Mouse (Mus musculus): Measurements from ENCODE around the gene Mtus2. TPM values are rescaled to one million over a fixed set of nuclear protein-coding genes. Genes with fewer than 3 reads are reported as not detected.

The Mtus2 gene
- polyA plus RNA-seq, 1 experiment, result not detected

- Histone ChIP-seq H3K4me1 (ENCODE audit: control insufficient read depth, insufficient read depth, low read length) (no peaks in the 10 kb centered on the region), H3K27ac (ENCODE audit: control insufficient read depth, insufficient read depth, low read depth, low read length, poor library complexity) (no peak overlapping the region), H3K4me3 (replicated peaks; ENCODE audit: control insufficient read depth, low read depth, low read length) (no peak overlapping the region)
- no peak for TF ChIP-seq CTCF (IDR thresholded peaks at IDR 0.05; ENCODE audit: control insufficient read depth, insufficient read depth, low read length)
- TF ChIP-seq POLR2A (IDR thresholded peaks at IDR 0.05; ENCODE audit: borderline replicate concordance, control insufficient read depth, low read depth, low read length), result no peak
- WGBS, result 59% methylated on average over 13 of the region's 13 CpGs
Measured at GRCm38 (mm10) chr5:147963820-147964580, 6.9 kb downstream of the Mtus2 start.

DNA sequence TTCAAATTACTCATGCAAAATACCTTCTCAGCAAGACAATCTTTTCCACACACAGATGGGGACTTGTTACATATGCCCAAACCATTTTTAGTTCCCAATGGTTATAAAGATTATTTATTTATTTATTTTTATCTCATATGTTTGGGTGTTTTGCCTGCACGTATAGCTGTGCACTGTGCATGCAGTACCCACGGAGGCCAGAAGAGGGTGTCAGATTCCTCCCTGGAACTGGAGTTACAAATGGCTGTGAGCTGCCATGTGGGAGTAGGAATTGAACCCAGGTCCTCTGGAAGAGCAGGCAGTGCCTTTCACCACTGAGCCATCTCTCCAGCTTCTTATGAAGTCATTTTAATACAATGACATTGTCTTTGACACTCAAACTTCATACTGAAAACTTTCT lies 7.7 kb downstream of the Mtus2 start:
- no peaks in the 10 kb centered on the region for H3K4me1 ChIP-seq (ENCODE audit: control insufficient read depth, insufficient read depth, low read length)
- WGBS, result 57% methylated on average over 2 of the region's 2 CpGs
- H3K4me3 ChIP-seq (replicated peaks; ENCODE audit: control insufficient read depth, low read depth, low read length), result no peak overlapping the region
- TF ChIP-seq POLR2A (IDR thresholded peaks at IDR 0.05; ENCODE audit: borderline replicate concordance, control insufficient read depth, low read depth, low read length) (no peak), CTCF (IDR thresholded peaks at IDR 0.05; ENCODE audit: control insufficient read depth, insufficient read depth, low read length) (peak; percentile 29; the same call in 1 of the 2 replicates)
- H3K27ac ChIP-seq (ENCODE audit: control insufficient read depth, insufficient read depth, low read depth, low read length, poor library complexity), result no peak overlapping the region

GRCm38 (mm10) chr5:147966646-147967045 lies 9.5 kb downstream of the Mtus2 start:
- Histone ChIP-seq H3K27ac (ENCODE audit: control insufficient read depth, insufficient read depth, low read depth, low read length, poor library complexity) (no peak overlapping the region), H3K4me3 (replicated peaks; ENCODE audit: control insufficient read depth, low read depth, low read length) (no peak overlapping the region), H3K4me1 (ENCODE audit: control insufficient read depth, insufficient read depth, low read length) (no peaks in the 10 kb centered on the region)
- TF ChIP-seq POLR2A (IDR thresholded peaks at IDR 0.05; ENCODE audit: borderline replicate concordance, control insufficient read depth, low read depth, low read length) (no peak), CTCF (IDR thresholded peaks at IDR 0.05; ENCODE audit: control insufficient read depth, insufficient read depth, low read length) (no peak)
- 70% methylated on average over 7 of the region's 7 CpGs for WGBS

- TF ChIP-seq CTCF (IDR thresholded peaks at IDR 0.05; ENCODE audit: control insufficient read depth, insufficient read depth, low read length) (no peak), POLR2A (IDR thresholded peaks at IDR 0.05; ENCODE audit: borderline replicate concordance, control insufficient read depth, low read depth, low read length) (no peak)
- 77% methylated on average over 5 of the region's 5 CpGs for WGBS
- Histone ChIP-seq H3K4me3 (replicated peaks; ENCODE audit: control insufficient read depth, low read depth, low read length) (no peak overlapping the region), H3K4me1 (ENCODE audit: control insufficient read depth, insufficient read depth, low read length) (no peaks in the 10 kb centered on the region), H3K27ac (ENCODE audit: control insufficient read depth, insufficient read depth, low read depth, low read length, poor library complexity) (no peak overlapping the region)
Measured at GRCm38 (mm10) chr5:147969566-147969965, 12.4 kb downstream of the Mtus2 start.

DNA sequence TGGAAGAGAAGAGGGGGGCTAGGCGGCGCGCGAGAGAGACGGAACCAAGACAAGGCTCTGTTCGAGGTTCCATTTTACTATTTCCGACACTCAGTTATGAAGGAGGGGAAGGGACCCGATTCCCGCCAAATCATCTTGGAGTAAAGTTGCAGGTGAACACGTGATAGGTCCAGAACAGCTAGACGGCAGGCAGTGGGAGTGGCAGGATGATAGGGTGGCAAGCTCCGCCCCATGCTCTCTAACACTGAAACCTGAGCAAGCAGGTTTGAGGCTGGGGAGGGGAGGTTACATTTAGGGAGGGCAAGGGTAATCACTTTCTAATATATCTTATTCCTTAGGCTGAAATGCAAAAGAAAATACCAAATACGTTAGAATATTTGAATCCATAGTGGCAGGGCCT lies 18.9 kb downstream of the Mtus2 start:
- no peaks in the 10 kb centered on the region for H3K4me1 ChIP-seq (ENCODE audit: control insufficient read depth, insufficient read depth, low read length)
- no peak overlapping the region for H3K27ac ChIP-seq (ENCODE audit: control insufficient read depth, insufficient read depth, low read depth, low read length, poor library complexity)
- no peak overlapping the region for H3K4me3 ChIP-seq (replicated peaks; ENCODE audit: control insufficient read depth, low read depth, low read length)
- TF ChIP-seq CTCF (IDR thresholded peaks at IDR 0.05; ENCODE audit: control insufficient read depth, insufficient read depth, low read length) (no peak), POLR2A (IDR thresholded peaks at IDR 0.05; ENCODE audit: borderline replicate concordance, control insufficient read depth, low read depth, low read length) (no peak)
- WGBS, result 57% methylated on average over 13 of the region's 13 CpGs

DNA sequence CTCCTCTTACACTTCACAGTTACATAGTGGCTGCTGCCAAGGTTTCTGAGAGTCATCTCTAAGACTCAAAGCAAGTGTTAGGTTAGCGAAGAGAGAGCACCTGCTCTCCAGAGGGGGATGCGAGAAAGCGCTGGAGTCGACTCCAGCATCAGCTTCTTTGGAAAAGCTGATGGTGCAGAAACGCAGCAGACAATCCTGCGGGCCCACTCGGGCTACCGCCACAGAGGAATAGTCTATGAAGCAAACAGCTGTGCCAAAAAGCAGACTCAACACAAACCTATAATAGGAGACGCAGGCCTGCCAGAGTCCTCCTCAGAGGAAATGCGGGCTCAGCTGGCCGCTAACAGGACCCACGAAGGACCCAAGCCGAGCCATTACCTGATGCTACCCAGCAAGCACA lies 23.5 kb downstream of the Mtus2 start:
- no peak overlapping the region for H3K4me3 ChIP-seq (replicated peaks; ENCODE audit: control insufficient read depth, low read depth, low read length)
- no peak overlapping the region for H3K27ac ChIP-seq (ENCODE audit: control insufficient read depth, insufficient read depth, low read depth, low read length, poor library complexity)
- TF ChIP-seq CTCF (IDR thresholded peaks at IDR 0.05; ENCODE audit: control insufficient read depth, insufficient read depth, low read length) (no peak), POLR2A (IDR thresholded peaks at IDR 0.05; ENCODE audit: borderline replicate concordance, control insufficient read depth, low read depth, low read length) (no peak)
- WGBS, result 87% methylated on average over 13 of the region's 13 CpGs
- no peaks in the 10 kb centered on the region for H3K4me1 ChIP-seq (ENCODE audit: control insufficient read depth, insufficient read depth, low read length)

GRCm38 (mm10) chr5:147990289-147990688 lies 33.2 kb downstream of the Mtus2 start:
- Histone ChIP-seq H3K4me1 (ENCODE audit: control insufficient read depth, insufficient read depth, low read length) (no peaks in the 10 kb centered on the region), H3K27ac (ENCODE audit: control insufficient read depth, insufficient read depth, low read depth, low read length, poor library complexity) (no peak overlapping the region), H3K4me3 (replicated peaks; ENCODE audit: control insufficient read depth, low read depth, low read length) (no peak overlapping the region)
- WGBS, result 62% methylated on average over 4 of the region's 4 CpGs
- TF ChIP-seq CTCF (IDR thresholded peaks at IDR 0.05; ENCODE audit: control insufficient read depth, insufficient read depth, low read length), result no peak
- no peak for TF ChIP-seq POLR2A (IDR thresholded peaks at IDR 0.05; ENCODE audit: borderline replicate concordance, control insufficient read depth, low read depth, low read length)

DNA sequence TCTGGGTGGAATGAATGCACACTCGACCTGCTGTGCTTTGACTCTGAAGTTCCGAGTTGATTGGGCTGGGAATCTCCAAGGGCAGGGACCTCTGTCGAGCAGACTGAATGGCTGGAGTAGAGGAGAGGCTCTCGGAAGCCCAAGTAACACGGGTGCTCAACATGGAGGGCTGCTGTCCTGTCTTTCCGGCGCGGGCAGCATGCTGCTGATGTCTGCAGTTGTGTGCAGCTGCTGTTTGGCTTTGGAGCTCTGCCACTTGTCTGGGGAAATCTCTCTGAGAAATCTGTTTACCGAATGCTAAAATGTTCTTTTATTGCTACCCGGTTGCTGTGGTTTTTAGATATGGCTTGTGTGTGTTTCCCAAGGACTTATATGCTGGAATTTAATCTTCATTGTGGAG lies 33.7 kb downstream of the Mtus2 start:
- WGBS, result 79% methylated on average over 10 of the region's 10 CpGs
- no peak for TF ChIP-seq POLR2A (IDR thresholded peaks at IDR 0.05; ENCODE audit: borderline replicate concordance, control insufficient read depth, low read depth, low read length)
- no peak for TF ChIP-seq CTCF (IDR thresholded peaks at IDR 0.05; ENCODE audit: control insufficient read depth, insufficient read depth, low read length)
- H3K27ac ChIP-seq (ENCODE audit: control insufficient read depth, insufficient read depth, low read depth, low read length, poor library complexity), result no peak overlapping the region
- H3K4me3 ChIP-seq (replicated peaks; ENCODE audit: control insufficient read depth, low read depth, low read length), result no peak overlapping the region
- no peaks in the 10 kb centered on the region for H3K4me1 ChIP-seq (ENCODE audit: control insufficient read depth, insufficient read depth, low read length)
